Mouse (Mus musculus): ENCODE data around the gene Gpn3.

Gpn3 gene

GRCm38 (mm10) chr5:122391178-122391785, 19.6 kb downstream of the Gpn3 start:
- no peak for DNase-seq

- DNase-seq = peak; percentile 95
Measured at GRCm38 (mm10) chr5:122391786-122392180, 20.1 kb downstream of the Gpn3 start, which contains the start of gene Arpc3. TSS of gene Arpc3 (plus strand) at chr5:122391878.

- peak; percentile 28 to 56 for DNase-seq
Measured at GRCm38 (mm10) chr5:122392227-122393004, 20.7 kb downstream of the Gpn3 start.

- DNase-seq = peak; percentile 90 to 91
Measured at GRCm38 (mm10) chr5:122393887-122394286, 22.2 kb downstream of the Gpn3 start.

- peak; percentile 42 to 73 for DNase-seq
Measured at GRCm38 (mm10) chr5:122396791-122397190, 25.1 kb downstream of the Gpn3 start.

- no peak for DNase-seq
Measured at GRCm38 (mm10) chr5:122397495-122397894, 25.8 kb downstream of the Gpn3 start.

GRCm38 (mm10) chr5:122399871-122400270, 28.2 kb downstream of the Gpn3 start:
- DNase-seq = no peak

GRCm38 (mm10) chr5:122400628-122401302, 29.1 kb downstream of the Gpn3 start:
- peak; percentile 69 to 77 for DNase-seq

- peak; percentile 83 to 84 for DNase-seq
Measured at GRCm38 (mm10) chr5:122401303-122401640, 29.6 kb downstream of the Gpn3 start.

- DNase-seq = no peak
Measured at GRCm38 (mm10) chr5:122402160-122402559, 30.5 kb downstream of the Gpn3 start.

GRCm38 (mm10) chr5:122402772-122403171, 31.1 kb downstream of the Gpn3 start:
- DNase-seq = no peak

GRCm38 (mm10) chr5:122403362-122403761, 31.7 kb downstream of the Gpn3 start:
- no peak for DNase-seq

GRCm38 (mm10) chr5:122405537-122405936, 33.9 kb downstream of the Gpn3 start:
- DNase-seq = no peak

GRCm38 (mm10) chr5:122409692-122410645, 38.3 kb downstream of the Gpn3 start:
- no peak for DNase-seq

GRCm38 (mm10) chr5:122411892-122412291, 40.2 kb downstream of the Gpn3 start:
- no peak for DNase-seq

- DNase-seq = peak; percentile 45 to 60
Measured at GRCm38 (mm10) chr5:122412826-122413225, 41.1 kb downstream of the Gpn3 start.

- DNase-seq = no peak
Measured at GRCm38 (mm10) chr5:122414351-122414750, 42.7 kb downstream of the Gpn3 start.

- DNase-seq = no peak
Measured at GRCm38 (mm10) chr5:122415465-122415864, 43.8 kb downstream of the Gpn3 start.

GRCm38 (mm10) chr5:122420676-122421075, 49.0 kb downstream of the Gpn3 start:
- DNase-seq = peak in 1 of 2 experiments; percentile 59

GRCm38 (mm10) chr5:122421271-122422068, 49.8 kb downstream of the Gpn3 start, which contains the start of gene Anapc7:
TSS of gene Anapc7 (plus strand) at chr5:122421693.
- no peak for DNase-seq

Data from kidney, postnatal 4 days (tissue).